Mouse (Mus musculus): ENCODE results near the gene Hdac5.
A peak's percentile ranks its signal among the peaks of the same experiment; 100 is the strongest.

The Hdac5 gene

GRCm38 (mm10) chr11:102230006-102230741, at the start of gene Hdac5:
Gene Hdac5, minus strand, starts transcription at chr11:102230166.
- DNase-seq = peak; percentile 99

GRCm38 (mm10) chr11:102279595-102279994, 49.6 kb upstream of the Hdac5 start:
- no peak for DNase-seq

GRCm38 (mm10) chr11:102277754-102278153, 47.8 kb upstream of the Hdac5 start:
- peak in 1 of 2 experiments; percentile 50 for DNase-seq

- DNase-seq = peak in 1 of 2 experiments; percentile 54
These were observed 46.5 kb upstream of the Hdac5 start for GRCm38 (mm10) chr11:102276411-102276915.

GRCm38 (mm10) chr11:102268520-102269244, 38.7 kb upstream of the Hdac5 start, which contains the start of gene Asb16:
Gene Asb16, plus strand, starts transcription at chr11:102268743.
- DNase-seq = no peak

- peak; percentile 88 to 89 for DNase-seq
These were observed 37.5 kb upstream of the Hdac5 start for GRCm38 (mm10) chr11:102267480-102267879.

GRCm38 (mm10) chr11:102266631-102267355, 36.8 kb upstream of the Hdac5 start:
- DNase-seq = peak; percentile 68 to 73

GRCm38 (mm10) chr11:102265816-102266215, 35.9 kb upstream of the Hdac5 start:
- DNase-seq = peak; percentile 84 to 93

GRCm38 (mm10) chr11:102263211-102263610, 33.2 kb upstream of the Hdac5 start:
- peak; percentile 66 to 80 for DNase-seq

GRCm38 (mm10) chr11:102258521-102258920, 28.6 kb upstream of the Hdac5 start:
- no peak for DNase-seq

- no peak for DNase-seq
These were observed 28.1 kb upstream of the Hdac5 start for GRCm38 (mm10) chr11:102258095-102258494.

GRCm38 (mm10) chr11:102257514-102257913, 27.5 kb upstream of the Hdac5 start:
- peak; percentile 65 to 67 for DNase-seq

- DNase-seq = no peak
These were observed 19.6 kb upstream of the Hdac5 start for GRCm38 (mm10) chr11:102249351-102250090.

GRCm38 (mm10) chr11:102248630-102249230, 18.8 kb upstream of the Hdac5 start, which contains the start of gene BC030867:
Gene BC030867, plus strand, starts transcription at chr11:102248882.
- peak; percentile 97 to 98 for DNase-seq

GRCm38 (mm10) chr11:102246871-102247270, 16.9 kb upstream of the Hdac5 start:
- no peak for DNase-seq

- no peak for DNase-seq
These were observed 16.3 kb upstream of the Hdac5 start for GRCm38 (mm10) chr11:102246273-102246635.

- DNase-seq = peak in 1 of 2 experiments; percentile 8
These were observed 15.8 kb upstream of the Hdac5 start for GRCm38 (mm10) chr11:102245581-102246272.

GRCm38 (mm10) chr11:102244926-102245449, 15.0 kb upstream of the Hdac5 start:
- peak; percentile 69 to 73 for DNase-seq

GRCm38 (mm10) chr11:102241874-102242273, 11.9 kb upstream of the Hdac5 start:
- DNase-seq = no peak

GRCm38 (mm10) chr11:102241246-102241645, 11.3 kb upstream of the Hdac5 start:
- no peak for DNase-seq

GRCm38 (mm10) chr11:102240636-102241035, 10.7 kb upstream of the Hdac5 start:
- no peak for DNase-seq

Data from cerebellum, postnatal 10 days (tissue).